Mouse (Mus musculus) CH12.LX (cell line): Measurements from ENCODE around the gene Fam20a. TPM values are rescaled to one million over a fixed set of nuclear protein-coding genes. Genes with fewer than 3 reads are reported as not detected.

ENCODE experiments used
- DNase-seq: peaks from one replicate; pipeline ENCODE4 v3.0.0-alpha.2; 2013; ENCODE audit errors: extremely low read depth
- H3K27ac ChIP-seq: 2 replicates; pipeline ENCODE4 v1.5.1; 2012; ENCODE audit warnings: low read depth, mild to moderate bottlenecking, control low read depth, moderate library complexity; ENCODE audit not compliant: insufficient read depth
- H3K27me3 ChIP-seq: replicated peaks from 2 replicates; pipeline ENCODE3; 2012; ENCODE audit warnings: inconsistent platforms
- H3K36me3 ChIP-seq, 2 experiments: replicated peaks in 1 of 2; 2 replicates each; pipeline versions ENCODE3 to v1.6.1; 2012; ENCODE audit warnings: inconsistent platforms in 1 of 2, low read length in 1 of 2, mild to moderate bottlenecking in 1 of 2, mixed read lengths in 1 of 2, moderate library complexity in 1 of 2; ENCODE audit not compliant: control insufficient read depth in 1 of 2, insufficient read depth in 1 of 2
- H3K4me1 ChIP-seq, 2 experiments: 2 replicates each; pipeline ENCODE4 v1.6.1; 2012; ENCODE audit warnings: inconsistent platforms in 1 of 2, moderate library complexity in 1 of 2; ENCODE audit not compliant: insufficient read depth in 2 of 2, control insufficient read depth in 1 of 2
- H3K4me2 ChIP-seq: 2 replicates; pipeline ENCODE4 v1.6.1; 2012; ENCODE audit warnings: low read depth, mild to moderate bottlenecking, control low read depth; ENCODE audit not compliant: poor library complexity, insufficient read depth, severe bottlenecking
- H3K4me3 ChIP-seq, 3 experiments: fragments of 150-350 bp in 1 of 3; sonication (generic) in 1 of 3; replicated peaks in 1 of 3; 2 replicates each; pipeline versions ENCODE3 to v1.5.1; 2011 to 2012; ENCODE audit warnings: low read depth in 2 of 3, low read length in 2 of 3, mild to moderate bottlenecking in 2 of 3, moderate library complexity in 2 of 3, control low read depth in 1 of 3, improper control_type of control experiment in 1 of 3, inconsistent platforms in 1 of 3, mixed read lengths in 1 of 3; ENCODE audit not compliant: poor library complexity in 1 of 3
- H3K79me2 ChIP-seq: replicated peaks from 2 replicates; pipeline ENCODE4 v1.6.1; 2012; ENCODE audit warnings: mild to moderate bottlenecking, moderate library complexity; ENCODE audit not compliant: control insufficient read depth, poor library complexity, insufficient read depth, severe bottlenecking; ENCODE audit errors: extremely low read depth
- H3K9ac ChIP-seq: 2 replicates; pipeline ENCODE4 v1.6.1; 2012; ENCODE audit warnings: low read depth, mild to moderate bottlenecking, control low read depth, moderate library complexity; ENCODE audit not compliant: insufficient read depth
- H3K9me3 ChIP-seq: replicated peaks from 2 replicates; pipeline ENCODE3; 2012; ENCODE audit warnings: low read length, inconsistent platforms, mixed read lengths
- BHLHE40 ChIP-seq: IDR thresholded peaks from 2 replicates; pipeline ENCODE4 v1.6.1; 2011; ENCODE audit warnings: mild to moderate bottlenecking, low read depth, low read length, improper control_type of control experiment
- CHD1 ChIP-seq: IDR thresholded peaks from 2 replicates; pipeline ENCODE4 v1.6.1; 2012; ENCODE audit warnings: low read depth, low read length, improper control_type of control experiment, inconsistent platforms
- CHD2 ChIP-seq: IDR thresholded peaks from 2 replicates; pipeline ENCODE4 v1.6.1; 2011; ENCODE audit warnings: low read length, improper control_type of control experiment
- CTCF ChIP-seq, 2 experiments: IDR thresholded peaks in 1 of 2; conservative IDR thresholded peaks in 1 of 2; 2 replicates each; pipeline ENCODE4 v1.5.1; 2011 to 2012; ENCODE audit warnings: low read depth in 2 of 2, low read length in 2 of 2, improper control_type of control experiment in 1 of 2, inconsistent platforms in 1 of 2, mild to moderate bottlenecking in 1 of 2, moderate library complexity in 1 of 2
- ELF1 ChIP-seq: IDR thresholded peaks from 2 replicates; pipeline ENCODE4 v1.6.1; 2014; ENCODE audit warnings: low read depth, mild to moderate bottlenecking, inconsistent platforms, low read length, improper control_type of control experiment
- ETS1 ChIP-seq: conservative IDR thresholded peaks from 2 replicates; pipeline ENCODE4 v1.6.1; 2012; ENCODE audit warnings: low read depth, mild to moderate bottlenecking, inconsistent platforms, low read length, improper control_type of control experiment, moderate library complexity
- GABPA ChIP-seq: IDR thresholded peaks from 2 replicates; pipeline ENCODE4 v1.6.1; 2012; ENCODE audit warnings: low read depth, low read length, improper control_type of control experiment, inconsistent platforms; ENCODE audit not compliant: insufficient replicate concordance
- HCFC1 ChIP-seq: IDR thresholded peaks from 2 replicates; pipeline ENCODE4 v1.6.1; 2012; ENCODE audit warnings: low read depth, mild to moderate bottlenecking, inconsistent platforms, low read length, improper control_type of control experiment
- IRF4 ChIP-seq: IDR thresholded peaks from 2 replicates; pipeline ENCODE4 v1.6.1; 2014; ENCODE audit warnings: low read depth, mild to moderate bottlenecking, inconsistent platforms, low read length, improper control_type of control experiment
- JUN ChIP-seq: IDR thresholded peaks from 2 replicates; pipeline ENCODE4 v1.6.1; 2011; ENCODE audit warnings: low read depth, mild to moderate bottlenecking, low read length, improper control_type of control experiment, moderate library complexity; ENCODE audit not compliant: insufficient read depth
- KAT2A ChIP-seq: IDR thresholded peaks from 2 replicates; pipeline ENCODE4 v1.6.1; 2012; ENCODE audit warnings: low read length, improper control_type of control experiment, inconsistent platforms; ENCODE audit not compliant: insufficient replicate concordance
- MAFK ChIP-seq: IDR thresholded peaks from 2 replicates; pipeline ENCODE4 v1.6.1; 2011; ENCODE audit warnings: low read length, improper control_type of control experiment; ENCODE audit not compliant: insufficient replicate concordance
- MAZ ChIP-seq: IDR thresholded peaks from 2 replicates; pipeline ENCODE4 v1.6.1; 2012; ENCODE audit warnings: low read depth, mild to moderate bottlenecking, inconsistent platforms, low read length, improper control_type of control experiment, moderate library complexity
- MEF2A ChIP-seq: IDR thresholded peaks from 2 replicates; pipeline ENCODE4 v1.6.1; 2014; ENCODE audit warnings: low read depth, mild to moderate bottlenecking, inconsistent platforms, low read length, improper control_type of control experiment, borderline replicate concordance
- NELFE ChIP-seq: IDR thresholded peaks from 2 replicates; pipeline ENCODE4 v1.6.1; 2011; ENCODE audit warnings: low read depth, low read length, improper control_type of control experiment
- PAX5 ChIP-seq: IDR thresholded peaks from 2 replicates; pipeline ENCODE4 v1.6.1; 2012; ENCODE audit warnings: low read length, inconsistent platforms, mixed read lengths
- POLR2A ChIP-seq: IDR thresholded peaks from 2 replicates; pipeline ENCODE4 v1.6.1; 2011; ENCODE audit warnings: low read depth, mild to moderate bottlenecking, improper control_type of control experiment, low read length
- POLR2AphosphoS2 ChIP-seq: IDR thresholded peaks from 2 replicates; pipeline ENCODE4 v1.6.1; 2011; ENCODE audit warnings: low read depth, low read length, improper control_type of control experiment
- SMC3 ChIP-seq: IDR thresholded peaks from 2 replicates; pipeline ENCODE4 v1.6.1; 2011; ENCODE audit warnings: low read depth, low read length, improper control_type of control experiment
- TBP ChIP-seq: conservative IDR thresholded peaks from 2 replicates; pipeline ENCODE4 v1.6.1; 2011; ENCODE audit warnings: low read depth, low read length, improper control_type of control experiment
- UBTF ChIP-seq: IDR thresholded peaks from 2 replicates; pipeline ENCODE4 v1.6.1; 2012; ENCODE audit warnings: low read depth, mild to moderate bottlenecking, inconsistent platforms, low read length, improper control_type of control experiment, moderate library complexity
- USF2 ChIP-seq: conservative IDR thresholded peaks from 2 replicates; pipeline ENCODE4 v1.6.1; 2011; ENCODE audit warnings: low read depth, low read length, improper control_type of control experiment
- ZKSCAN1 ChIP-seq: IDR thresholded peaks from 2 replicates; pipeline ENCODE4 v1.6.1; 2012; ENCODE audit warnings: low read depth, inconsistent platforms, low read length, improper control_type of control experiment, borderline replicate concordance
- dilution Hi-C: fragments of 300-500 bp; cut with MboI; formaldehyde crosslinking; loops from 2 replicates; pipeline ENCODE4 v1.14.3; 2020; ENCODE audit warnings: low sequenced_read_pairs; ENCODE audit not compliant: extremely low pct_unique_long_range_greater_than_20kb, extremely low pct_ligation_motif_present
- in situ Hi-C: fragments of 300-500 bp; cut with MboI; formaldehyde crosslinking; loops from 3 replicates; pipeline ENCODE4 v1.14.3; 2019; ENCODE audit warnings: low sequenced_read_pairs, low pct_ligation_motif_present, low pct_unique_long_range_greater_than_20kb, mixed read lengths
- polyA plus RNA-seq: library from polyadenylated mRNA; unstranded; fragments of >175 nt; gene quantifications from 2 replicates; pipeline ENCODE4 v1.2.1, GENCODE M21; 2012; ENCODE audit warnings: low read depth; ENCODE audit not compliant: insufficient read length
- total RNA-seq, 2 experiments: library from RNA; depleted of rRNA; stranded (reverse); fragments of 300-350 nt in 1 of 2; fragments of >200 nt in 1 of 2; gene quantifications; 2 replicates each; pipeline ENCODE4 v1.2.3; 2012 to 2014

Gene Fam20a
- total and polyA plus RNA-seq, 3 experiments, result 0.08 TPM; not detected in 2

GRCm38 (mm10) chr11:109717448-109717847 is 4.6 kb downstream of the Fam20a start:
- H3K27me3 ChIP-seq, result no peaks in the 10 kb centered on the region
- no peaks in the 10 kb centered on the region for H3K79me2 ChIP-seq
- no peak for DNase-seq
- H3K9me3 ChIP-seq, result no peaks in the 10 kb centered on the region
- H3K27ac ChIP-seq, result no peak overlapping the region
- dilution Hi-C loops (no loop called here), in situ Hi-C loops (no loop called here)
- no peak overlapping the region for H3K4me2 ChIP-seq
- H3K4me3 ChIP-seq, result no peak overlapping the region
- no peak for TF ChIP-seq SMC3
- TF ChIP-seq ZKSCAN1, result no peak
- no peak for TF ChIP-seq CHD1
- TF ChIP-seq CTCF (conservative IDR thresholded peaks at IDR 0.05 in 1 of 2, IDR thresholded peaks at IDR 0.05 in 1 of 2; ENCODE audit: low read depth in 2 of 2, low read length in 2 of 2), result no peak
- no peak for TF ChIP-seq HCFC1
- no peak for TF ChIP-seq IRF4
- TF ChIP-seq POLR2A, result no peak
- no peak for TF ChIP-seq NELFE
- no peak for TF ChIP-seq BHLHE40
- TF ChIP-seq ELF1, result no peak
- no peak for TF ChIP-seq UBTF
- TF ChIP-seq MAFK, result no peak
- TF ChIP-seq ETS1, result no peak
- TF ChIP-seq MEF2A, result no peak
- no peak for TF ChIP-seq USF2
- no peak for TF ChIP-seq JUN
- no peak for TF ChIP-seq GABPA
- H3K9ac ChIP-seq, result no peak overlapping the region
- H3K4me1 ChIP-seq, result no peaks in the 10 kb centered on the region
- H3K36me3 ChIP-seq, result no peaks in the 10 kb centered on the region

GRCm38 (mm10) chr11:109716981-109717380 is 5.1 kb downstream of the Fam20a start:
- Histone ChIP-seq H3K36me3 (no peaks in the 10 kb centered on the region), H3K79me2 (no peaks in the 10 kb centered on the region), H3K4me3 (no peak overlapping the region), H3K4me2 (no peak overlapping the region), H3K4me1 (no peaks in the 10 kb centered on the region), H3K9me3 (no peaks in the 10 kb centered on the region), H3K27me3 (no peaks in the 10 kb centered on the region), H3K27ac (no peak overlapping the region), H3K9ac (no peak overlapping the region)
- no peak for DNase-seq
- TF ChIP-seq BHLHE40, result no peak
- no peak for TF ChIP-seq CHD2
- no peak for TF ChIP-seq TBP
- TF ChIP-seq HCFC1, result no peak
- TF ChIP-seq POLR2AphosphoS2, result no peak
- TF ChIP-seq CTCF (conservative IDR thresholded peaks at IDR 0.05 in 1 of 2, IDR thresholded peaks at IDR 0.05 in 1 of 2; ENCODE audit: low read depth in 2 of 2, low read length in 2 of 2), result no peak
- TF ChIP-seq KAT2A, result no peak
- no peak for TF ChIP-seq NELFE
- TF ChIP-seq PAX5, result no peak
- no peak for TF ChIP-seq MAZ
- no peak for TF ChIP-seq SMC3
- TF ChIP-seq MEF2A, result no peak
- dilution Hi-C loops (no loop called here), in situ Hi-C loops (no loop called here)
